Mouse (Mus musculus) adrenal gland, adult 2 months (tissue): Measurements from ENCODE around the gene Olfr393. TPM values are rescaled to one million over a fixed set of nuclear protein-coding genes. Genes with fewer than 3 reads are reported as not detected.

Experiments used
- DNase-seq: peaks from one replicate; pipeline ENCODE4 v3.0.0; 2021
- long read RNA-seq: library from polyadenylated mRNA; stranded (forward); transcript quantifications from one replicate; pipeline ENCODE4 v2.0.0, GENCODE M21; 2021
- polyA plus RNA-seq: library from polyadenylated mRNA; depleted of rRNA; stranded (reverse); fragments of >200 nt; gene quantifications from 2 replicates; pipeline ENCODE4 v1.2.3, GENCODE M21; 2012; rRNA removed
- total RNA-seq, 2 experiments: library from RNA; stranded (reverse); gene quantifications; 2 replicates each; pipeline ENCODE4 v1.2.3; 2021

Olfr393 gene
- not detected for total RNA-seq
- not detected in 2 replicates for polyA plus RNA-seq
- long read RNA-seq: 0 reads

DNA sequence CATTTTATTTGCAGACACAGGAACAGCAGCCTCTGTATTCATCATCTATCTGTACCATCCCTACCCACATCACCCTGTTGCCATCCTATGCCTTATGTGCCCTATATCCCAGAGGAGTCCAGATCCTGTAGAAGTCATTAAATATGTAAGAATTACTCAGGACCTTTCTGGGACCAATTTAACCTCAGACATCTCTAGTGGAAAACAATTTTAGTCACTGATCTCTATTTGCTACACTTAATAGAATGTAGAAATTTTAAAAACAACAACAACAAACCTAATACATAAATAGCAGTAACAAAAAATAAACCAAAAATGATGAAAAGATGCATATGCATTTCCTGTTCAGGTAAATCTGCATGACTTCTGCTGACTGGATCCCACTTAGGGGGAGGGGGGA is at the start of gene Olfr393:
Gene Olfr393, minus strand, starts transcription at position 101 of the 400 bp plus-strand sequence.
- DNase-seq: no peak

DNA sequence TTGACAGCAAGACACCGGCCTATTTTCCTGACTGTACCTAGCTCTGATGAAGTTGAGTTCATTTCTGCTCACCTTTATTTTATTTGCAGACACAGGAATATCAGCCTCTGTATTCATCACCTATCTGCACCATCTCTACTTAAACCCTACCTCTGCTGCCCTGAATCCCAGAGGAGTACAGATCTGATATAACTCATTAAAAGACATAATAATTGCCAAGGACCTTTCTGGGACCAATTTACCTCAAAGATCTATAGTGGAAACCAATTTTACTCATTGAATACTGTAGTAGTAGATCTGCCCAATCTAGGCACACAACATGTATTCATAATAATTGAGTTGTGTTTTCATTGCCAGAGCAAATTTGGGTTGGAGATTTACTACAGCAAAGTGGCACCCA is 39.4 kb upstream of the Olfr393 start, which contains the start of gene Olfr394:
Gene Olfr394, minus strand, starts transcription at position 101 of the 400 bp plus-strand sequence.
- DNase-seq: no peak

DNA sequence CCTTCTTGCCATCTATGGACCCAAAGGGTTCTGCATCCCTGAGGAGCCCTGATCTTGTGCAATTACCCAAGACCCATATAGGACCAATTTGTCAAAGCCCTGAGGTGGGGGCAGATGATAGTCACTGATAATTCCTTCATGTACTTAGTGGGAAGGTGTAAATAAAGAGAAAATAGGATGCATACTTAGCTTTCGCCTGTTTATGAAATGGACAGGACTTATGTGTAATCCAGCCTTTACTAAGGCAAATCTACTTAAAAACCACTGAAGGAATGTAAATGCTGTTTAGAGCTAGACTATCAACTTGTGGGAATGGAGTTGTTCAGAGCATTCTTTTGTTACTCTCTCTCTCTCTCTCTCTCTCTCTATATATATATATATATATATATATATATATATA is 34.3 kb downstream of the Olfr393 start, which contains the start of gene Olfr392:
Gene Olfr392, minus strand, starts transcription at position 101 of the 400 bp plus-strand sequence.
- no peak for DNase-seq

DNA sequence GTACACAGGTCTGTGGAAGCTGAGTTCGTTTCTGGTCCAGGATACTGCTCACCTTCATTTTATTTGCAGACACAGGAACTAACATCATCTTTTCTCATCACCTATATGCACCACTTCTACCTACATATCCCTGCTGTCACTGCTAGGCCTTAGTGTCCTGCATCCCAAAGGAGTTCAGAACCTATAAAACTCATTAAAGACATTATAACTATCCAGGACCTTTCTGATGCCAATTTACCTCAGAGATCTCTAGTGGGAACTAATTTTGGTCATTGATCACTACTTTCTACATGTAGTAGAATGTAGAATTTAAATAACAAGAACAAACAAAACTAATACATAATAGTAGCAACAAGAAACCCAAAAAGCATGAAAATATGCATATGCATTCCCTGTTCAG is 48.3 kb downstream of the Olfr393 start, which contains the start of gene Olfr391-ps:
Gene Olfr391-ps, minus strand, starts transcription at position 101 of the 400 bp plus-strand sequence.
- no peak for DNase-seq

Other genes starting within 250 kb of the Olfr393 start
- not detected for gene Zfp735, start 162.7 kb downstream of the Olfr393 start, total RNA-seq
- gene Zfp735, start 162.7 kb downstream of the Olfr393 start, polyA plus RNA-seq: not detected in 2 replicates
- not detected for gene Olfr389, start 70.7 kb downstream of the Olfr393 start, total RNA-seq
- not detected in 2 replicates for gene Olfr389, start 70.7 kb downstream of the Olfr393 start, polyA plus RNA-seq
- gene Olfr390, start 68.5 kb downstream of the Olfr393 start, total RNA-seq: not detected
- not detected in 2 replicates for gene Olfr390, start 68.5 kb downstream of the Olfr393 start, polyA plus RNA-seq
- gene Olfr391-ps, start 48.4 kb downstream of the Olfr393 start, total RNA-seq: not detected
- gene Olfr391-ps, start 48.4 kb downstream of the Olfr393 start, polyA plus RNA-seq: not detected in 2 replicates
- not detected for gene Olfr392, start 34.4 kb downstream of the Olfr393 start, total RNA-seq
- not detected in 2 replicates for gene Olfr392, start 34.4 kb downstream of the Olfr393 start, polyA plus RNA-seq
- gene Olfr394, start 39.3 kb upstream of the Olfr393 start, total RNA-seq: not detected
- gene Olfr394, start 39.3 kb upstream of the Olfr393 start, polyA plus RNA-seq: not detected in 2 replicates
- not detected for gene Olfr395, start 57.8 kb upstream of the Olfr393 start, total RNA-seq
- not detected in 2 replicates for gene Olfr395, start 57.8 kb upstream of the Olfr393 start, polyA plus RNA-seq
- not detected for gene Olfr23, start 85.2 kb upstream of the Olfr393 start, total RNA-seq
- not detected in 2 replicates for gene Olfr23, start 85.2 kb upstream of the Olfr393 start, polyA plus RNA-seq
- gene Olfr397, start 109.4 kb upstream of the Olfr393 start, total RNA-seq: not detected
- gene Olfr397, start 109.4 kb upstream of the Olfr393 start, polyA plus RNA-seq: not detected in 2 replicates
- not detected for gene Olfr398, start 139.0 kb upstream of the Olfr393 start, total RNA-seq
- gene Olfr398, start 139.0 kb upstream of the Olfr393 start, polyA plus RNA-seq: not detected in 2 replicates
- not detected for gene Olfr139, start 205.1 kb upstream of the Olfr393 start, total RNA-seq
- not detected in 2 replicates for gene Olfr139, start 205.1 kb upstream of the Olfr393 start, polyA plus RNA-seq
- gene Olfr399, start 205.2 kb upstream of the Olfr393 start, total RNA-seq: not detected
- gene Olfr399, start 205.2 kb upstream of the Olfr393 start, polyA plus RNA-seq: not detected in 2 replicates
- not detected for gene Zfp616, start 218.5 kb upstream of the Olfr393 start, total RNA-seq
- gene Zfp616, start 218.5 kb upstream of the Olfr393 start, polyA plus RNA-seq: not detected in 2 replicates